Mouse (Mus musculus): ENCODE measurements around the gene Gm20388.

- TF ChIP-seq POLR2A (IDR thresholded peaks at IDR 0.05; ENCODE audit: extremely low read depth, insufficient read depth, low read length): no peak
- TF ChIP-seq CTCF (IDR thresholded peaks at IDR 0.05; ENCODE audit: extremely low read depth, insufficient read depth, low read length): no peak
Measured at GRCm38 (mm10) chr8:120051006-120051405, 140.4 kb downstream of the Gm20388 start.

All from cortical plate, adult 2 months (tissue).